Comparison of ENCODE assay signal across 7 mouse cellular contexts in the genomic region with DNA sequence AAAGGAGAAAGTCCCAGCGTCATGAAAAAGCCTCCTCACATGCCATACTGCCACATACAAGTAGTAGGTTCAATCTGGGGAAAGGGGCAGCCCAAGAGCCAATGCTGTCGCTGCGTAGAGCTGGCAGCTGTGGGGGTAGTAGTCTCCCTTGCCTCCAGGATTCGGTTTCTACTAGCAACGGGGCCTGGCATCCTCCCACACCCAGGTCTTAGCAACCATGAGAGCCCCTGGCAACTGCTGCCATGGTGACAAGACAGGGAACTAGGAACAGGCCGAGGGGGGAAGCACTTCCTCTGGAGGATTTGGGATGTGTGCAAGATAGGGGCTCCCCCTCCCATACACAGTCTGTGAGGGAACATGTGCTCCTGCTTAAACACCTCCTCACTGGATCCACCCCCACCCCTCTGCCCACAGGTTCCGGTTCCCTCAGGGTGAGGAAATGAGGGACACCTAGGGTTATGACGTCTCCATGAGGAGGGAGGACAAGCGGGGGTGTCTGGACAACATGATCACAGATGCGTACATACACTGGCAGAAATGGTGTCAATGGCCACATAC. TPM values are rescaled to one million over a fixed set of nuclear protein-coding genes. Genes with fewer than 3 reads are reported as not detected.
DNase-seq lines count a peak whose midpoint lies in the region.

No protein-coding gene starts in this region.

- DNase-seq in embryo, embryonic 10.5 days (ENCODE audit: low spot score): peak; percentile 61
- peak; percentile 94 to 95 for DNase-seq in frontal cortex, adult 2 months (ENCODE audit: extremely low spot score in 1 of 2, low spot score in 1 of 2)
- DNase-seq in left cerebral cortex, adult 11 months (ENCODE audit: low spot score): peak; percentile 92
- DNase-seq in retina, embryonic 14.5 days (ENCODE audit: low spot score): peak; percentile 69
- no peak for DNase-seq in adipocyte (ENCODE audit: low spot score)
- no peak for DNase-seq in ovary, adult 18-20 months (ENCODE audit: low spot score)
- no peak for DNase-seq in lung, postnatal 10 days

RNA-seq across cellular contexts. Expression of a gene that starts 2.8 kb away (rescaled TPM):
- 126 and 151 TPM in 2 replicates for polyA plus RNA-seq in frontal cortex, adult 2 months (2012; rRNA removed)

RNA-seq across cellular contexts. Expression of a gene that starts 22.6 kb away (rescaled TPM):
- polyA plus RNA-seq in frontal cortex, adult 2 months (2012; rRNA removed): 0.11 and 0.18 TPM in 2 replicates

RNA-seq across cellular contexts. Expression of a gene that starts 30.4 kb away (rescaled TPM):
- polyA plus RNA-seq in frontal cortex, adult 2 months (2012; rRNA removed): 175 and 199 TPM in 2 replicates

RNA-seq across cellular contexts. Expression of a gene that starts 53.5 kb away (rescaled TPM):
- 170 and 193 TPM in 2 replicates for polyA plus RNA-seq in frontal cortex, adult 2 months (2012; rRNA removed)

Comparison
In these comparisons a context has a peak if more than half of its experiments do, and no peak if none do; other contexts are left out.
1. DNase-seq: peak in embryo, embryonic 10.5 days (single experiment), frontal cortex, adult 2 months (2 of 2), left cerebral cortex, adult 11 months (single experiment) and retina, embryonic 14.5 days (single experiment); none in adipocyte (single experiment), ovary, adult 18-20 months (single experiment) and lung, postnatal 10 days (single experiment).